Mouse (Mus musculus): ENCODE measurements around the gene Steap4. TPM values are rescaled to one million over a fixed set of nuclear protein-coding genes. Genes with fewer than 3 reads are reported as not detected.
"Not testable (repeated sequence)": the region's sequence is repeated elsewhere in the genome, so short reads cannot be mapped to it uniquely, and the experiment has no call there.

Gene Steap4
- polyA plus RNA-seq, 1 experiment from 2014 or later: 12.6 TPM

- Histone ChIP-seq H3K9me3 (no peaks in the 10 kb centered on the region), H3K27ac (no peak overlapping the region), H3K27me3 (no peaks in the 10 kb centered on the region), H3K4me3 (no peak overlapping the region), H3K9ac (no peak overlapping the region), H3K4me1 (peaks cover 8% of the 10 kb centered on the region), H3K4me2 (no peak overlapping the region), H3K36me3 (no peaks in the 10 kb centered on the region)
- 44% methylated on average over 5 of the region's 5 CpGs for WGBS
- ATAC-seq (ENCODE audit: insufficient number of reproducible peaks, low FRiP score, low TSS enrichment, low read depth): no peak
Observed at GRCm38 (mm10) chr5:7955371-7955966, 4.8 kb upstream of the Steap4 start.

- ATAC-seq (ENCODE audit: insufficient number of reproducible peaks, low FRiP score, low TSS enrichment, low read depth): no peak
- H3K4me2 ChIP-seq: no peak overlapping the region
- WGBS: 83% methylated on average over 4 of the region's 4 CpGs
- H3K9ac ChIP-seq: no peak overlapping the region
- H3K4me1 ChIP-seq: peaks cover 10% of the 10 kb centered on the region
- H3K9me3 ChIP-seq: no peaks in the 10 kb centered on the region
- H3K36me3 ChIP-seq: no peaks in the 10 kb centered on the region
- no peak overlapping the region for H3K27ac ChIP-seq
- no peaks in the 10 kb centered on the region for H3K27me3 ChIP-seq
- H3K4me3 ChIP-seq: no peak overlapping the region
Observed at GRCm38 (mm10) chr5:7958061-7958460, 2.2 kb upstream of the Steap4 start.

GRCm38 (mm10) chr5:7959286-7959685 is 971 bp upstream of the Steap4 start:
- 81% methylated on average over 6 of the region's 6 CpGs for WGBS

GRCm38 (mm10) chr5:7961113-7961512 is 856 bp downstream of the Steap4 start:
- Histone ChIP-seq H3K9me3 (no peaks in the 10 kb centered on the region), H3K4me1 (peaks cover 10% of the 10 kb centered on the region), H3K4me2 (no peak overlapping the region), H3K36me3 (no peaks in the 10 kb centered on the region), H3K9ac (no peak overlapping the region), H3K27me3 (no peaks in the 10 kb centered on the region), H3K4me3 (no peak overlapping the region), H3K27ac (no peak overlapping the region)
- 64% methylated on average over 7 of the region's 7 CpGs for WGBS
- ATAC-seq (ENCODE audit: insufficient number of reproducible peaks, low FRiP score, low TSS enrichment, low read depth): no peak

More at GRCm38 (mm10) chr5:7959286-7959685, 971 bp upstream of the Steap4 start:
- no peaks in the 10 kb centered on the region for H3K36me3 ChIP-seq
- no peak overlapping the region for H3K4me2 ChIP-seq
- no peak overlapping the region for H3K9ac ChIP-seq
- H3K4me1 ChIP-seq: peaks cover 10% of the 10 kb centered on the region
- ATAC-seq (ENCODE audit: insufficient number of reproducible peaks, low FRiP score, low TSS enrichment, low read depth): no peak
- H3K27me3 ChIP-seq: no peaks in the 10 kb centered on the region
- no peak overlapping the region for H3K4me3 ChIP-seq
- H3K27ac ChIP-seq: no peak overlapping the region
- no peaks in the 10 kb centered on the region for H3K9me3 ChIP-seq

- Histone ChIP-seq H3K4me3 (no peak overlapping the region), H3K27me3 (no peaks in the 10 kb centered on the region), H3K9me3 (no peaks in the 10 kb centered on the region), H3K4me2 (no peak overlapping the region), H3K4me1 (peaks cover 4% of the 10 kb centered on the region), H3K27ac (no peak overlapping the region), H3K9ac (no peak overlapping the region), H3K36me3 (no peaks in the 10 kb centered on the region)
- ATAC-seq (ENCODE audit: insufficient number of reproducible peaks, low FRiP score, low TSS enrichment, low read depth): no peak
- 37% methylated on average over 3 of the region's 3 CpGs for WGBS
Observed at GRCm38 (mm10) chr5:7965281-7965680, 5.0 kb downstream of the Steap4 start.

- no peak overlapping the region for H3K9ac ChIP-seq
- no peak overlapping the region for H3K4me3 ChIP-seq
- no peak overlapping the region for H3K4me2 ChIP-seq
- no peaks in the 10 kb centered on the region for H3K9me3 ChIP-seq
- no peak for ATAC-seq (ENCODE audit: insufficient number of reproducible peaks, low FRiP score, low TSS enrichment, low read depth)
- H3K27me3 ChIP-seq: no peaks in the 10 kb centered on the region
- H3K36me3 ChIP-seq: no peaks in the 10 kb centered on the region
- H3K4me1 ChIP-seq: no peaks in the 10 kb centered on the region
- WGBS: 59% methylated on average over 5 of the region's 5 CpGs
- no peak overlapping the region for H3K27ac ChIP-seq
Observed at GRCm38 (mm10) chr5:7968152-7968551, 7.9 kb downstream of the Steap4 start.

- Histone ChIP-seq H3K9ac (no peak overlapping the region), H3K4me2 (no peak overlapping the region), H3K36me3 (no peaks in the 10 kb centered on the region), H3K4me1 (no peaks in the 10 kb centered on the region), H3K27me3 (no peaks in the 10 kb centered on the region), H3K27ac (no peak overlapping the region), H3K4me3 (no peak overlapping the region), H3K9me3 (no peaks in the 10 kb centered on the region)
- WGBS: 82% methylated on average over 2 of the region's 2 CpGs
- no peak for ATAC-seq (ENCODE audit: insufficient number of reproducible peaks, low FRiP score, low TSS enrichment, low read depth)
Observed at GRCm38 (mm10) chr5:7972266-7972665, 12.0 kb downstream of the Steap4 start.

- no peaks in the 10 kb centered on the region for H3K36me3 ChIP-seq
- no peaks in the 10 kb centered on the region for H3K27me3 ChIP-seq
- no peak for ATAC-seq (ENCODE audit: insufficient number of reproducible peaks, low FRiP score, low TSS enrichment, low read depth)
- H3K9me3 ChIP-seq: no peaks in the 10 kb centered on the region
- H3K4me3 ChIP-seq: no peak overlapping the region
- no peak overlapping the region for H3K9ac ChIP-seq
- 76% methylated on average over 11 of the region's 11 CpGs for WGBS
- H3K27ac ChIP-seq: no peak overlapping the region
- H3K4me2 ChIP-seq: no peak overlapping the region
- no peaks in the 10 kb centered on the region for H3K4me1 ChIP-seq
Observed at GRCm38 (mm10) chr5:7974522-7975197, 14.4 kb downstream of the Steap4 start.

GRCm38 (mm10) chr5:7980586-7980985 is 20.3 kb downstream of the Steap4 start:
- no peak overlapping the region for H3K4me2 ChIP-seq
- no peaks in the 10 kb centered on the region for H3K9me3 ChIP-seq
- no peak for ATAC-seq (ENCODE audit: insufficient number of reproducible peaks, low FRiP score, low TSS enrichment, low read depth)
- WGBS: 68% methylated on average over 5 of the region's 5 CpGs
- no peaks in the 10 kb centered on the region for H3K4me1 ChIP-seq
- H3K27ac ChIP-seq: no peak overlapping the region
- no peak overlapping the region for H3K4me3 ChIP-seq
- no peaks in the 10 kb centered on the region for H3K36me3 ChIP-seq
- no peaks in the 10 kb centered on the region for H3K27me3 ChIP-seq
- H3K9ac ChIP-seq: no peak overlapping the region

- Histone ChIP-seq H3K36me3 (no peaks in the 10 kb centered on the region), H3K9ac (no peak overlapping the region), H3K9me3 (no peaks in the 10 kb centered on the region), H3K4me1 (no peaks in the 10 kb centered on the region), H3K4me2 (no peak overlapping the region), H3K27ac (no peak overlapping the region), H3K27me3 (no peaks in the 10 kb centered on the region), H3K4me3 (no peak overlapping the region)
- ATAC-seq (ENCODE audit: insufficient number of reproducible peaks, low FRiP score, low TSS enrichment, low read depth): no peak
- 62% methylated on average over 1 of the region's 1 CpGs for WGBS
Observed at GRCm38 (mm10) chr5:7987962-7988361, 27.7 kb downstream of the Steap4 start.

- H3K36me3 ChIP-seq: no peaks in the 10 kb centered on the region
- H3K4me3 ChIP-seq: no peak overlapping the region
- H3K9ac ChIP-seq: no peak overlapping the region
- H3K9me3 ChIP-seq: no peaks in the 10 kb centered on the region
- no peak for ATAC-seq (ENCODE audit: insufficient number of reproducible peaks, low FRiP score, low TSS enrichment, low read depth)
- no peaks in the 10 kb centered on the region for H3K4me1 ChIP-seq
- WGBS: 78% methylated on average over 4 of the region's 4 CpGs
- no peaks in the 10 kb centered on the region for H3K27me3 ChIP-seq
- H3K27ac ChIP-seq: no peak overlapping the region
- no peak overlapping the region for H3K4me2 ChIP-seq
Observed at GRCm38 (mm10) chr5:7988415-7988814, 28.2 kb downstream of the Steap4 start.

- not testable (repeated sequence) for H3K9ac ChIP-seq; H3K4me3 ChIP-seq; H3K4me2 ChIP-seq; H3K36me3 ChIP-seq; ATAC-seq (ENCODE audit: insufficient number of reproducible peaks, low FRiP score, low TSS enrichment, low read depth); H3K9me3 ChIP-seq; H3K4me1 ChIP-seq; H3K27me3 ChIP-seq; H3K27ac ChIP-seq
- 88% methylated on average over 2 of the region's 2 CpGs for WGBS
Observed at GRCm38 (mm10) chr5:7991631-7992030, 31.4 kb downstream of the Steap4 start.
